Mouse (Mus musculus) left cerebral cortex, adult 2 months (tissue): ENCODE measurements at regions not wholly inside any gene's neighbourhood (a gene's known extent, or its start where the extent isn't known, plus 50 kb on each side); places are given as distances from the start of the nearest gene placed in this dataset.

Experiments used
- DNase-seq, 2 experiments: peaks; one replicate each; pipeline ENCODE4 v3.0.0; 2021 to 2022; ENCODE audit warnings: low spot score in 2 of 2, mixed read lengths in 1 of 2; ENCODE audit errors: extremely low spot score in 1 of 2
- H3K27ac ChIP-seq: fragments of 200-600 bp; 2 replicates; pipeline ENCODE4 v1.8.1; 2022
- H3K4me3 ChIP-seq: fragments of 200-600 bp; 2 replicates; pipeline ENCODE4 v1.8.1; 2022
- CTCF ChIP-seq: fragments of 200-600 bp; IDR thresholded peaks from 2 replicates; pipeline ENCODE4 v1.8.1; 2022; ENCODE audit warnings: antibody characterized with exemption, mild to moderate bottlenecking, moderate library complexity
- intact Hi-C: fragments of 180-260 bp; cut with DNase I; formaldehyde crosslinking; loops from one replicate; pipeline ENCODE4 v1.15.1; 2025

DNA sequence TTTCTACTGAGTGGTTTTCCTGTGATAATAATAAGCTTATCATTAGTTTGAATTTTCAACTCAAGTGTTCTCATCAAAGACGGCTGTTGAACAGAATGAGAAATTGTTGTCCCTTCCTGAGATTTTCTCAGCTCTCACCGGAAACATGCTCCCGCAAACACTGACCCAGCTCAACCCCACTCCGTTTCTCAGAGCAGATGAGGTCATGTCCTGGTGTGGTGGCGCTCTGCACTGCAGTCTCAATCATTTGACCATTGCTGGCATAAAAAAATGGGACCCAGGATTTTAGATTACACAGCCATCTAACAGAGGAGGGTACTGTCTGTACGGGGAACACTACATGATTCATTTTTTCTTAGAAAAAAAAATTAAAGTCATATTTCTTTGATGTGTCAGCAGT is 156.5 kb upstream of the Rnd3 start:
- no peak; the same call in 1 of the 2 replicates for TF ChIP-seq CTCF
- H3K4me3 ChIP-seq: no peak overlapping the region
- H3K27ac ChIP-seq: no peak overlapping the region
- intact Hi-C loops: no loop called here
- DNase-seq: no peak

DNA sequence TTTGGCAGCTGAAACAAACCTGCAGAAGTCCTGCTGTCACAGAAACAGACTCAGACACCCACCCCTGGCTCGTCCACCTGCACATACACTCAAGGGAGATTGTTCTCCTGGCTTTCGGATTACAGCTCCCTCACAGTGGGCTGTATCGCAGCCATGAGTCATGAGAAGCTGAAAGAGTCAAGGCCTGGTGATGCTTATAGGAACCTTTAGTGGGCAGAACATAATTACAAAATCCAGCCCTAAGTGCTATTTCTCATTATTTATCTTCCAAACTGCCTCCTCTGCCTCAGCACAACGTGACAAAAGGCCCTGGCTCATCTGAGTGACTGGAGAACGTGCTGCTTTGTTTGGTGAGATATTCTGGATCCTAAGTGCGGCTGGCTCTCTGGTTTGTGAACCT is 155.8 kb upstream of the Rnd3 start:
- Histone ChIP-seq H3K4me3 (no peak overlapping the region), H3K27ac (no peak overlapping the region)
- intact Hi-C loops: loop anchor here (5.0 kb wide), 1 partner anchor 158 kb away; no protein-coding TSS in a partner anchor
- TF ChIP-seq CTCF: no peak
- DNase-seq: no peak

DNA sequence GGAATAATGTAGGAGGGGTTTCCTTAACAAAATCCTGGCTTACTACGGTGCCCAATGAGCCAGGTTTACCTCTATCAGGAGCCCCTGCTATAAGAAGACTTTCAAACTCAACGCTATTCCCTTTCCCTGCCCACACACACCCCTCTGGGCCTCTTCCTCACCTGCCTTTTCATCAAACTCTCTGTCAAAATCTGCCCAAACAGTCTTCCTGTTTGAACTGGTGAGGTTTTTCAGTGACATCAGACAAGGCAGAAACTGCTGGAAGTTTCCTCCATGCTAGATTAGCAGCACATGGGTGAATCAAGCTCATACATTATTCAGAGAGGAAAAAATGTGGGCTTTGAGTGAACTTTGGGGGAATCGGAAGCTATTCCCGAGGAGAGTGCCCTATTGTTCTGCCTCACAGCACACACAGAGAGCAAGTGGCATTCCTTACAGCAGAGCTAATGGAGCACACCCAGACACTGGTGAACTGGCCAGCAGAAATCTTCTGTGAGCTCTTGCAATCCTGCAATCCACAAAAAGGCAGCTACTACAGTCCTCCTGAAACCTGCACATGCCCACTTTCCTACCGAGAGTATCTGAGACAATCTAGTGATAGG is 141.8 kb upstream of the Rnd3 start:
- DNase-seq: no peak
- H3K4me3 ChIP-seq: no peak overlapping the region
- no peak for TF ChIP-seq CTCF
- intact Hi-C loops: no loop called here
- H3K27ac ChIP-seq: no peak overlapping the region

DNA sequence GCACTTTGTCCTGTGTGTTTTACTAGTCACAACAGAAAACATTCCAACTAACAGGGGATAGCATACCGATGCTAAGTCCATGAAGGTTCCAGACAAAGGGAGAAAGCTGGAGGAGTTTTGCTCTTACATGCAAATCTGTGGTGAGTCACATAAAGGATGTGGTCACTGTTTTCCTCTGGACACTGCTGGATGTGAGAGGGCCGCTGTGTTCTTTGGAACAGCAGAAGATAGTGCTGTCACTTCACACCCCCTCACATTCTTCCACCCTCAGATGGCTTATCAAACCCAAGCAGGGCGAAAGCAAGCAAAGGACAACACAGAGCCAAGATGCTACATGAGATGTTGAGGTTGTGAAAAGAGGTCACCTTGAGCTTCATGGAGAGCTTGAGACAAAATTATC is 139.8 kb upstream of the Rnd3 start:
- DNase-seq: no peak
- intact Hi-C loops: no loop called here
- Histone ChIP-seq H3K27ac (no peak overlapping the region), H3K4me3 (no peak overlapping the region)
- TF ChIP-seq CTCF: no peak

DNA sequence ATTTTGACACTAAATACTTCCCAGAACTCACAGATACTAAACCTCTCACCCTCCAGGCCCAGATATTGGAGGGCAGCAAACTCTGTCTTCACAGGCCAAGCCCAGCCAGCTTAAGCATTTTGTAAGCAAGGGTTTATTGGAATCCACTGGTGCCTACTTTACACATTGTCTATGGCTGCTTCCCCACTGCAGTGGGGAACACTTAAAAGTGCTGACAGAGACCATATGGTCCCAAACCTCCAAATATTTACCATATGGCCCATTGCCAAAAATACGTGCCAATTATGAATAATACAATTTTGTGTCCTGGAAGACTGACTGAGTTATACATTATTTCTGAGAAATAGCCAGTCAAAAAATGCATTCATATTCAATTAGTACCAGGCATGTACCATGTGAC is 136.7 kb upstream of the Rnd3 start:
- no peak for TF ChIP-seq CTCF
- DNase-seq: no peak
- Histone ChIP-seq H3K4me3 (no peak overlapping the region), H3K27ac (no peak overlapping the region)
- intact Hi-C loops: no loop called here

DNA sequence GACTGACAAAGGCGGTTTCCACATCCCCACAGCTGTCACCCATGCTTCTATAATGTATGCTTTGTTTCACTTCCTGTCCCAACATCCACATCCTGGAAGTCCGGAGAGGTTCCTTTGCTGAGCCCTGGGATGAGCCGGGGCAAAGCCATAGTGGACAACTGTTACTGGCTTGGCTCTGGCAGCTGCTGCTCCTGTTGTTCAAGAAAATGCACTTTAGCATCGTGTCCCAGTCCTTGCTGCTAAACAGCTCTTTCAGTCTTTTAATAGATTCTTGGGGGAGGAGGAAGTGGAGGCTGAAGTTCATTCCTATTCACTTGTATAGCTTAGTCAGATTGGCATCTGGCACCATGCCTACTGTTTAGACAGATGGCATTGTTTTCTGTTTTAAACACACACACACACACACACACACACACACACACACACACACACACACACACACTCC is 135.9 kb upstream of the Rnd3 start:
- Histone ChIP-seq H3K4me3 (no peak overlapping the region), H3K27ac (no peak overlapping the region)
- DNase-seq: no peak
- no peak for TF ChIP-seq CTCF
- intact Hi-C loops: no loop called here

DNA sequence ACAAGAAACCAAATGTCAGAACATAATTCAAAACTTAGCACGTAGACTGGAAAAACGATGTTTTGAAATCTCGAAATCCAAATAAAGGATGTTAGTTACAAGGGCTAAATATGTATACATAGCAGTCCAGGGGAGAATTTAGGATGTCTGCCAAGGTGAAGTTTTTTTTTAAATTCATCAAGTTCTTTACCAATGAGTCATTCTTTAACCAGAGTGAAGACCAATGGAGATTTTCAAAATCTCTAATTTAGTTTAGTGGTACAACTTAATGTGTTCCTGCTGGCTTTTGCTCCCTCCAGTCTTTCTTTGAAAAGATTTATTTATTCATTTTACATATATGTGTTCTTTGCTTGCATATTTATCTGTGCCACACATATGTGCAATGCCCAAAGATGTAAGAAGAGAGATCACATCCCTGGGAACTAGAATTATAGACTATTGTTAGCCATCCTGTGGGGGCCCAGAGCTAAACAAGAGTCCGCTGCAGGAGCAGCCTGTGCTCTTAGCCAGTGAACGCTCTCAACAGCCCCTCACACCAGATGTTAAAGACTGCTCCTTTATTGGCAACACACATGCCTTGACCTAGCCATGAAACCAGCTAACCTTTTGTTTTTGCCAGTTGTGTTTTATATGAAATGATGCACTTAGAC is 130.6 kb upstream of the Rnd3 start:
- intact Hi-C loops: no loop called here
- Histone ChIP-seq H3K27ac (no peak overlapping the region), H3K4me3 (no peak overlapping the region)
- DNase-seq: no peak
- TF ChIP-seq CTCF: no peak

DNA sequence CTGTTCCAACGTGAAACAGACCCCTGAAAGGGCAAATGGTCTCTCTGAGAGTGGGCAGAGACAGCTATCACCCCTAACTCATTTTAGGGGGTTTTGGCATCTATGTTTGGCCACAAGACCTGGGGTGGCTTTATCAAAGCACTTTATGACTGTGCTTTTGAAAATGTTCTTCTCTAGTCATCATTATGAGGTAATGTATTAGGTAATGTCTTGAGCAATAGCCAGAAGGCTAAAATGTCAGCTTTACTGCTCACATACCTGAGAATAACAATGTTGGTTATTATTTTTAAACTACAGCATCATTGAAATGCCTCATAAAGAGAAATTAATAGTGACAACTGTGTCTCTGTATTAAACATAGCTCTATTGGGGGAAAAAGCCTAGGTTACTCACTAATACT is 129.9 kb upstream of the Rnd3 start:
- TF ChIP-seq CTCF: no peak
- intact Hi-C loops: no loop called here
- DNase-seq: no peak
- Histone ChIP-seq H3K27ac (no peak overlapping the region), H3K4me3 (no peak overlapping the region)

DNA sequence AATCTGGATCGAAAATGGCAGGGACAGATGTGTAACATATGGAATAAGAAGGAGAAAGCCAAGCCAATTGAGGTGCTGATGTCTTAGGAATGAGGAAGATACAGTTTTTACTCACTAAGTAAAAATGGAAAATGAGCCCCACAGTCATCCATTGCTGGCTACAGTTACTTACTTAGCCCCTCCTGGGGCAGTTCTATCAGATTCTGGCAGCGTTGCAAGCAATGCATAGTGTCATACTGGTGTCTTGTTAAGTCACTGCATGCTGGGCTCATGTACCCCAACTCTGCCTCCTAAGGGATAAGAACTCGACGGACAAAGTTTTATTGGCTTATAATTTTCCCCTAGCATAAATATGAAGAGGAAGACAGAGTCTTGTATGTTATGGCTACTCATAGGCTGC is 129.4 kb upstream of the Rnd3 start:
- Histone ChIP-seq H3K4me3 (no peak overlapping the region), H3K27ac (no peak overlapping the region)
- no peak for TF ChIP-seq CTCF
- no peak for DNase-seq
- intact Hi-C loops: no loop called here

DNA sequence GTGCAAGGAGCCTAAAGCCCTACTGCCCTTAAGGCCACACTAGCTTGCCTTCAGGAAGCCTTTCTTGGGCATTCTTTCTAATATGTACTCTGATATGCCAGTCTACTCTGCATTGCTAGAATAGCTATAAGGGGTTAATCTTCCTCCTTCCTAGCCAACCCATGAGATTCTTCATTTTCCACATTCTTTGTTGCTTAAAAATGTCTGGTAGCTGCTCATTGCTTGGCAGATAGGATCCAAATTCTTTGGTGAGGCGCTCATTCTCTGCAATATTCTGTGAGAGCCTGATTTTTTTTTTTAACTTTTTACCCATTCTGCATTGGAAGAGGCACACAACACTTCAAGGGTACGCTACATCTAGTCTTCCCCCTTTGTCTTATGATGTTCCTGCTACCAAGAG is 127.7 kb upstream of the Rnd3 start:
- TF ChIP-seq CTCF: no peak
- intact Hi-C loops: no loop called here
- H3K4me3 ChIP-seq: no peak overlapping the region

DNA sequence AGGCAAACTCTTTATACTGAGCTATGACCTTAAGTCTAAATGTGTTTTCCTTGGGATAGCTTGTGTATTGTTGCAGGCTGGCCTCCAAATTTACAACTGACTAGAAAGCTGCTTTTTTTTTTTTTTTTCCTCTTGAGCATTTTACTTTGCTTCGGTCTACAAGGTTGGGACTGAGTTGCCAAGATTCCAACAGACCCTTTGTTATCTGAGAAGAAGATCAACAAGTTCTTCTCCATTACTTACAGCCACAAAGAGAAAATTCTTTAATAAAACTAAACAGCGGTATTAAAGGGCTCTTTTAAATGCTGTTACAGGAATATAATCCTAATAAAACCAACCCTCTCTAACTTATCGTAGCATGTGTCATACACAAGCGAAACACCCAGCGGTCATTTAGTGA is 124.4 kb upstream of the Rnd3 start:
- intact Hi-C loops: no loop called here
- no peak for TF ChIP-seq CTCF
- DNase-seq: no peak
- Histone ChIP-seq H3K4me3 (no peak overlapping the region), H3K27ac (no peak overlapping the region)

More for the DNA sequence above, 127.7 kb upstream of the Rnd3 start:
- H3K27ac ChIP-seq: no peak overlapping the region
- DNase-seq: no peak

DNA sequence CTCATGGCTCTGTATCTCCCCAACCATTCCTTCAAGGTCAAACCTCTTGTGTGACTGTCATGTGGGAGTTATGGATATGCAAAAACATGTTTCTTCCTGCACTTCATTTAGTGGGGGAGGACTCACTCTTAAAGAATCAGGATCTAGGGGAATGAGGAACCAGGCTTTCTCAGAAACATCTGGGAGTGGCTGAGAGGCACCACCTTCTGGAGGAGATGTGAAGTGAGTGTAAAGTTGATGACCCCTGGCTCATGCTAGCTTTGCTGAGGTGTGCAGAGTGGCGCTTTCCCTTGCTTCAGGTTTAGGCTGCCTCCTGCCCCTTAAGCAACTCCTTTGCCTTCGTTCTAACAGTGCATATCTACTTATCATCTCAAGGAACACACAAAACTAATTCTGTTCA is 119.6 kb upstream of the Rnd3 start:
- DNase-seq: no peak
- intact Hi-C loops: no loop called here
- Histone ChIP-seq H3K27ac (no peak overlapping the region), H3K4me3 (no peak overlapping the region)
- TF ChIP-seq CTCF: no peak; the same call in 1 of the 2 replicates

DNA sequence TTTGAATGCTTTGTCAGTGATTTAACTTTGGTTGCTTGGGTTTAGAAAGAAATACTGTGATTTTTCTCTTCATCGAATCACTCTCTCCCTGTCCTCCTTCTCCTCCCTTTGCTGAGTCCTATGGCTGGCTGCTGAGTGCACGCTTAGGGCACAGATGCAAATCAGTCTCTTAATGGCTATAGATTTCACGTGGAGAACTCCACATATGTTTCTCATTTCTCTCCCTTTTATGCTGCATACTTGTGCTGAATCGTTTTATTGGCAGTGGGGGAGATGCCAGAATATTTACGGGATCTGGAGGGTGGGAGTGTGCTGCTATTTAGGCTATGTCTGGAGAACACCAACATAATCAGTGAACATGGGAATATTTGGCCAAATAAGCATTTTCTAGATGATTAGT is 118.8 kb upstream of the Rnd3 start:
- no peak overlapping the region for H3K4me3 ChIP-seq

More for the DNA sequence above, 118.8 kb upstream of the Rnd3 start:
- no peak for TF ChIP-seq CTCF
- no peak overlapping the region for H3K27ac ChIP-seq
- no peak for DNase-seq
- intact Hi-C loops: no loop called here
